Mouse (Mus musculus) lung, postnatal 14 days (tissue): Measurements from ENCODE around the gene Ror2.

Experiments used
- DNase-seq: peaks from one replicate; pipeline ENCODE4 v3.0.0; 2021

Gene Ror2

DNA sequence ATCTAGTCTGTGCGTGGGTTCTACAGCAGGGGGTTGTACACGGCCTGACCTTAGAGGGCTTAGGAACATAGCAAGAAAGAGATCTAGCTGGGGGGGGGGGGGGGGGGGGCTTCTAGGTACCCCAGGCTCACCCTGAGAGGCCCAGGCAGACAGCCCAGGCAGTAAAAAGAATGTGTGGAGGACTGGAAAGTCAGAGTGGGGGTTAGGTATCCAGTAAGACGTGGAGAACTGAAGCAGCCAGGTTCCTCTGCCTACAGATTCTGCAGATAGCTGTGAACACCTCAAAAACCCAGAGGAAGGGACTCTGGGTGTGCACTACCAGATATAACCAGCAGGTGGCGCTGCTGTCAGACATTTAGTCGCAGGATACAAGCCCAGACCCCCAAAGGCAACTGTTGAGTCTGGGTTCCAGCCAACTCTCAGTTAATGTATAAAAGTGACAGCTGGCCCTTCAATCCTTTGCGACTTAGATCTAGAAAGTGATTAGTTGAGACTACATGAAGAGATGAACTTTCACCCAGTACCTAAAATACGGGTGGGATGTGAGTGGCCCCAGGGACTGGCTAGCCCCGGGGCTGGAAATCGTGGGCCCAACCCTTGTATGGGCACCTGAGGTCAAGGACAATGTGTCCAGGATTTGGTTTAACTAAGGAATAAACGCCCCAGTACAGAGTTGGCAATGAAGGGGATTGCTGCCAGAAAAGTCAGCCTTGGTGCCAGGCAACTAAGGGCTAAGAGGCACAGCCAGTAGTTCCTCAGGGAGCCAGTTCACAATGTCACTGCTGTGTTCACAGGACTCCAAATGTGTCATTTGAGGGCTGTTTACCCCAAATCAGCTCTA lies 166.1 kb downstream of the Ror2 start:
- DNase-seq, result peak; percentile 87

GRCm38 (mm10) chr13:53118398-53118797 lies 167.5 kb downstream of the Ror2 start:
- no peak for DNase-seq

GRCm38 (mm10) chr13:53117921-53118320 lies 168.0 kb downstream of the Ror2 start:
- no peak for DNase-seq

DNA sequence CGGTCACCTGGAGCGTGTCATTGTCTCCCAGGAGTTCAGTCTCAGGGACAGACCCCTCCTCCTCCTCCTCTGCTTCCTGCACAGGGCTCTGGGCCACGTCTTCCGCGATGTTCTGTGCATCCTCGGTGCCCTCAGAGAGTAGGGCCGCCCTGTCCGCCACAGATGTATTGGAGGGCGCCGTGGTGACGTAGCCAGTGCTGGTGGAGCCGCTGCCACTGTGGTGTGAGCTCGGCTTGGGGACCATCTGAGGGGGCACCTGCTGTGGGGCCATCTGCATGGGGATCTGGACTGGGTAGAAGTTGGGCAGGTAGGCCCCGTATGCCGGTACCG lies 175.7 kb downstream of the Ror2 start:
- DNase-seq, result no peak

GRCm38 (mm10) chr13:53109560-53110248 lies 176.2 kb downstream of the Ror2 start:
- DNase-seq, result peak; percentile 93

GRCm38 (mm10) chr13:53106676-53107075 lies 179.2 kb downstream of the Ror2 start:
- DNase-seq, result no peak

- DNase-seq, result no peak
Observed at GRCm38 (mm10) chr13:53099771-53100682, 185.9 kb downstream of the Ror2 start.

- peak; percentile 78 for DNase-seq
Observed at GRCm38 (mm10) chr13:53096615-53097014, 189.3 kb downstream of the Ror2 start.

DNA sequence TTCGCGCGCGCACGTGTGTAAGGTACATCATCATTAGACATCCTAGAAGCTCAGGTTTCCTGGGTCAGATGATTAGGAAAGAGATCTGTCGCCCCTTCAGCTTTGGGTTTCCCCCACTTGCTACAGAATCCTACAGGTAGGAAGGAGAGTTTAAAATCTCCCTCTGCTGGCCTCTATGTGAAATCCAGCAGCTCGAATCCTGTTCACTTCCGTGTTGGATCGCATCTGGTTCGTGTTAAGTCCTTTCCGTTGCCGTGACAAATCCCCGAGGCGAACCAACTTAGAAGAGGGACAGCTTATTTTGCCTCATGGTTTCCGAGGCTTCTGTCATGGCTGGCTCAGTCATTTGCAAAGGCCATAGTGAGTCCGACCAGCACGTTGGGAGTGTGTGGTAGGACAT lies 190.7 kb downstream of the Ror2 start:
- no peak for DNase-seq

DNA sequence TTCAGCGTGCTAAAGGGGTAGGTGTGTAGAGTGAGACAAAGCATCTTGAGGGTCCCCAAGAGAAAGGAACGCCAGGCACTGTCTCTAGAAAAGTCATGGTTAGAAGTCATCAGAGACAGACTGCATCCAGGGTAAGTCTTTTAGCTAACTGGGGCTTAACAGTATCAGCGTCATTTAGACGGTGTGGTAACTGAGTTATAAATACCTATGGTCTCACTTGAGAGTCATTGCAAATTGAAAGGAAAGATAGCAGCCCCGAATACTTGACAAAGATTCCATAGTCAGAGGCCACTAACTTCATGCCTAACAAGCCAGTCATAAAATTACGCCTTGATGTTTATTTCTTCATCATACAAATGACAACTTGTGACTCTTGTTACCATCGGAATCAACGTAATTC lies 191.3 kb downstream of the Ror2 start:
- no peak for DNase-seq

- no peak for DNase-seq
Observed at GRCm38 (mm10) chr13:53093407-53093806, 192.5 kb downstream of the Ror2 start.

- no peak for DNase-seq
Observed at GRCm38 (mm10) chr13:53086552-53087282, 199.2 kb downstream of the Ror2 start.

DNA sequence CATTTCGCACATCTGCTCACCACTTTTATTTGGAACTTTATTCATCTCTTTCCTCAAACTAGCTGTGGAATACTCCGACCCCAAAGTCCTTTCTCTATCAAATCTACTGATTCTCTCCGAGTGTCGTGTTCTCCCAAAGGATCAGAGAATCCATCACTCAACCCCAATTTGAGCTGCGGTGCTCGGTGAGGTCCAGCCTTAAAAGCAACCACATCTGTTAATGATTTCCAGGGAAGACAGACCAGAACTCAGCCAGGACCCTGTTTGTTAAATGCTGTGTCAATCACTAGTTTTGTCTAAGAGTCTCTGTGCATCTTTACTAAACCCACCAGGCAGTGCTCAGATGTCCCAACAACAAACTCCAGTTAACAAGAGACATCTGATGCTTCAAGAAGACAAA lies 204.1 kb downstream of the Ror2 start:
- no peak for DNase-seq

DNA sequence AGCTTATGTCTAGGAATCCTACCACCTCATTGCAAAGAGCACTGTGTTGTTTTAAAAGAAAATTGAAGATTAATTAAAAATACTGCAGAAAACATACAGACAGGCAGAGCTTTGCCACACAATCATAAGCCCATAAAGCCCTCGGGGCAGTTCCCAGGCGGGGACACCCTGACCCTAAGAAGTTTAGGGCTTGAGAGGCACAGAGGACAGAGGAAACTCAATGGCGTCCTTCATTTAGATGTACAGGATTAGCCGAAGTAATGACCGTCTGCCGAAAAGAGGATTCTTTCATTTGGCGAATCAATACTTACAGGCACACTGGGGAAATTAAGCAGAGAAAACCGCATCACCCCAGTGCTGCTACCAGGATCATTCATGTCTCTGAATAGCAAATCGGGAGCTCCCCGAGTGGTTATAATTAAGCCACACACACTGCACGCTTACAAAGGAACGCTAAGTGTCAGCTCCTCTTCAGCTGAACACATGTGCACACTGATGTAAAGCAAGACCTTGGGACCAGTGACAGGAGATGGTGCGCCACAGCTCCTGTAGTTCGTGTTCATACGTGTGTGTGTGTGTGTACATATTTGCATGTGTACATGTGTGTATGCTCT lies 208.1 kb downstream of the Ror2 start:
- DNase-seq, result no peak

GRCm38 (mm10) chr13:53075006-53075405 lies 210.9 kb downstream of the Ror2 start:
- no peak for DNase-seq

DNA sequence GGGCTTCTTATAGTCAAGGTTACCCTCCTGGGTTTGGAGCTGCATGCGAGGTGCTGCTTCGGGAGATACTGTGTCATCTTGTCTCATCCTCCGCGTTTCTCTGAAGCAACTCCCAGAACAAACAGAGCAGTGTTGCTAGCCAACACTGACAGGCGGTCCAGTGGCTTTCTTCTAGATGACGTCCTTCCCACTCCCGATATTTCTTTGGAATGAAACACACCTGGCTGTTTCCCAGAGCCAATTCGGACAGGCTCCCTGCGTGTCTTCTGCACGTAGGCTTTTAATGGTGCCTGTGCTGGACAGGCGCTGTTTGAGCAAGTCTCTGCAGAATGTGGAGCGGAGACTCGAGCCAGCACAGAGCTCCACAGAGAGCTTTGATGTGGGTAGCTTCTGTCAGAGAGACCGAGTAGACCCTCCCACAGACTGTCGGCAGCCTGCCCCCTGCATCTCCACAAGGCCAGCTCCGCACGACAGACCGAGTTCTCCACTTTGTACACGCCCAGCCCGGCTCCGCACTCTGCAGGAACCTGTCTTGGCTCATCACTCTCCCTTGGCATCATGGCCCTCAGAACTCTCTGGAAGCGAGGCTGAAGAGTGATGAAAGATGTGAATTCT lies 216.7 kb downstream of the Ror2 start:
- no peak for DNase-seq

DNA sequence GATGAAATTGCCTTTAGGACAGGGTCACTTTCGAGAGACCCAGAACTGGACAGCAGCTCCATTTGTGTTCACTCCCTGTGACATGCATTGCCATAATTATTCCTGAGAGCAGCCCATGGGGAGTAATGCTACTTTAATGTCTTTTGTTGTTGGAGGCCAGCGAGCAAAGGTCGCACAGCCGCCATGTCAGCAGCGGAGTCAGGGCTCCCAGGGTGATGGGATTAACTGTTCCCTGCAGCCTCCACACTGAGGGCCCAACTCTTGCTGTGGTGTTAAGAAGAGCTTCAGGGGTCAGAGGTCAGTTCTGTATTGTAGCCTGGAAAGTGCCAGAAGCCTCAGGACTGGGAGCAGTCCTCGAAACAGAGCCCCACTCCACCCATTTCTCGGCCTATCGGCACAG lies 217.5 kb downstream of the Ror2 start:
- no peak for DNase-seq

- DNase-seq, result peak; percentile 17
Observed at GRCm38 (mm10) chr13:53067949-53068348, 218.0 kb downstream of the Ror2 start.

DNA sequence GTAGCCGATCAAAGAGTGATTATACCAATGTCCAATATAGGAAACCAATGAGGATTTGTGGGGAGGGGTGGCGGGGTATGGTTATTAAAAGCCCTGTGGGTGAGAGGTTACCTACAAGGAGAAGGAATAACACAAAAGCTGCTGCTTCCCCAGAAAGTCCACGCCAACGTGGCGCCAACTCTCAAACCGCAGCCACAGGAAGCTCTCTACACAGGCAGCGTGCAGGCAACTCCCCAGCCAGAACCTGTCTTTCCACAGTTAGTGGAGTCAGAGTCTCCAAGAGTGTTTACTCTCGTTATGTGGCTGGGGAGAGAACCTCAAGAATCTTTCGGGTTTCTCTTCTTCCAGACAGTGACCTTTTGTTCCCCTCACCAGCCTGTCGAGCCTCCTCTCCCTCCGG lies 220.8 kb downstream of the Ror2 start:
- DNase-seq, result no peak

DNA sequence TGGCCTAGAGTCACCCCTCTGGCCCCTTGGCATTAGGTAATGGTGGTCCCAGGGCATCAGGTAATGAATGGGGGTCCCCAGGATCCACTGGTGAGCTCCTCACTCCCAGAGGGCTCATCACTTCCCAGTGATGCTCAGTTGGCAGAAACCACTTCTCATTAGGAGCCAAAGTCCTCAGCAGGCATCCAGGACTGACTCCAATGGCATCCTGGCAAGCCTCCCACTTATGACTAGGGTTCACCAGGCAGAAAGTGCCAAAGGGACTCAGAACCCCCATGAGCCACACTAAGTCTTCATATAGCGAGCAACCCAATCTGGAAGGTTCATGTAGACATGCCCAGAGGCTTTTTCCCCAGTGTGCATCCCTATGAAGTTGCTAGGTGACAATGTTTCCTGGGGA lies 221.2 kb downstream of the Ror2 start:
- DNase-seq, result no peak
